Mouse (Mus musculus): ENCODE data around the gene Usp36. TPM values are rescaled to one million over a fixed set of nuclear protein-coding genes. Genes with fewer than 3 reads are reported as not detected.

Gene Usp36
- polyA plus RNA-seq, 1 experiment from 2014 or later: 18.0 TPM

DNA sequence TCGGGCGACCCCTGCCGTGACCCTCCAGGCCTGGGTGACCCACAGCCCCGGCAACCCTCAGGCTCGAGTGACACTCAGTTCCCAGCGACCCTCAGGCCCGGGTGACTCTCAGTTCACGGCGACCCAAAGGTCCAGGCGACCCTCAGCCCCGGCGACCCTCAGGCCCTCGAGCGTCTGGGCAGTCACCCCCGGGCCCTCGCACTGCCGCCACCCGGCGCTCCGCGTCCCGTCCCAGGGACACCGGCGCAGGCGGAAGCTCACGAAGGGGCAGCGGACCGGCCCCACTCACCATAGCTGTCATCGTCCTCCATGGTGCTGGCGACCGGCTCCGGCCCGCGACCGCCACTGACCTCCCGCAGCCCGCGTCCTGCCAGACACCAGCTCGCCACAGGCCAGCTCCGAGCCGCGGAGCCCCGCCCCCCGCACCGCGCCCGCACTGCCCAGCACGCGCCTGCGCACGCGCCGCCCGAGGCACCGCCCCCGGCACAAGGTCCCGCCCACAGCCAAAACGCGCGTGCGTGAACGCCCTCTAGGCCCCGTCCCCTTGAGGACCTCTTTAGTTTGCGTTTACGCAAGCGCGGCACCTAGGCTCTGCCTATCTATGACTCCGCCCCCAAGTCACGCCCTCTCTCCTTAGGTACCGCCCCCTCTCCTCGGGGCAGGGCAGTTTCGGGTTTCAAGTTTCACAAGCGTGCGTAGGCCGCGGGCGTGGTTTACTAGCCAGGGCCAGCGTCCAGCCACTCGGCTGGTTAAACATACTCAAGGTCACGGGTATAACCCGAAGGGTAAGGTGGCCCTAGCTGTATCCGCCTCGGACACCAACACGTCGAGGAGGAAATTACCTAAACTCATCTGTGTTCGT is 41.7 kb downstream of the Usp36 start, which contains the start of gene Cyth1:
Gene Cyth1, minus strand, starts transcription at position 443 of the 862 bp plus-strand sequence.
- Histone ChIP-seq H3K4me1 (ENCODE audit: control insufficient read depth, insufficient read depth, low read length) (peaks cover 34% of the 10 kb centered on the region), H3K4me3 (replicated peaks; ENCODE audit: low read length) (peak within 1 kb of the TSS; percentile 91), H3K9ac (ENCODE audit: low read length) (peak within 1 kb of the TSS; percentile 95), H3K9me3 (replicated peaks; ENCODE audit: control insufficient read depth, low read length) (no peaks in the 10 kb centered on the region), H3K27me3 (ENCODE audit: control insufficient read depth, insufficient read depth, low read length) (no peaks in the 10 kb centered on the region), H3K4me2 (ENCODE audit: low read depth, low read length) (peak within 1 kb of the TSS; percentile 79), H3K36me3 (ENCODE audit: control insufficient read depth, insufficient read depth, low read length) (no peaks in the 10 kb centered on the region), H3K27ac (ENCODE audit: low read length) (peak within 1 kb of the TSS; percentile 91)
- under 1% methylated on average over 80 of the region's 86 CpGs for WGBS
- ATAC-seq (ENCODE audit: insufficient read depth, low FRiP score): peak; percentile 96

- WGBS: 1% methylated on average over 42 of the region's 43 CpGs
- ATAC-seq (ENCODE audit: insufficient read depth, low FRiP score): no peak
- H3K4me3 ChIP-seq (replicated peaks; ENCODE audit: low read length): peak overlapping the region; percentile 91
- H3K9ac ChIP-seq (ENCODE audit: low read length): peak overlapping the region; percentile 95
- H3K9me3 ChIP-seq (replicated peaks; ENCODE audit: control insufficient read depth, low read length): no peaks in the 10 kb centered on the region
- H3K27me3 ChIP-seq (ENCODE audit: control insufficient read depth, insufficient read depth, low read length): no peaks in the 10 kb centered on the region
- peaks cover 34% of the 10 kb centered on the region for H3K4me1 ChIP-seq (ENCODE audit: control insufficient read depth, insufficient read depth, low read length)
- peak overlapping the region; percentile 85 for H3K27ac ChIP-seq (ENCODE audit: low read length)
- H3K4me2 ChIP-seq (ENCODE audit: low read depth, low read length): peak overlapping the region; percentile 79
- H3K36me3 ChIP-seq (ENCODE audit: control insufficient read depth, insufficient read depth, low read length): no peaks in the 10 kb centered on the region
Observed at GRCm38 (mm10) chr11:118247359-118248095, 42.5 kb downstream of the Usp36 start.

- Histone ChIP-seq H3K9ac (ENCODE audit: low read length) (peak overlapping the region; percentile 95), H3K36me3 (ENCODE audit: control insufficient read depth, insufficient read depth, low read length) (no peaks in the 10 kb centered on the region), H3K4me3 (replicated peaks; ENCODE audit: low read length) (peak overlapping the region; percentile 91), H3K4me1 (ENCODE audit: control insufficient read depth, insufficient read depth, low read length) (peaks cover 36% of the 10 kb centered on the region), H3K9me3 (replicated peaks; ENCODE audit: control insufficient read depth, low read length) (no peaks in the 10 kb centered on the region), H3K27ac (ENCODE audit: low read length) (peak overlapping the region; percentile 85), H3K27me3 (ENCODE audit: control insufficient read depth, insufficient read depth, low read length) (no peaks in the 10 kb centered on the region), H3K4me2 (ENCODE audit: low read depth, low read length) (peak overlapping the region; percentile 79)
- WGBS: 54% methylated on average over 5 of the region's 5 CpGs
- ATAC-seq (ENCODE audit: insufficient read depth, low FRiP score): no peak
Observed at GRCm38 (mm10) chr11:118246724-118247123, 43.3 kb downstream of the Usp36 start.

- ATAC-seq (ENCODE audit: insufficient read depth, low FRiP score): no peak
- Histone ChIP-seq H3K9me3 (replicated peaks; ENCODE audit: control insufficient read depth, low read length) (no peaks in the 10 kb centered on the region), H3K9ac (ENCODE audit: low read length) (no peak overlapping the region; the same call in 1 of the 2 replicates), H3K4me2 (ENCODE audit: low read depth, low read length) (no peak overlapping the region), H3K4me1 (ENCODE audit: control insufficient read depth, insufficient read depth, low read length) (peaks cover 45% of the 10 kb centered on the region), H3K4me3 (replicated peaks; ENCODE audit: low read length) (no peak overlapping the region), H3K36me3 (ENCODE audit: control insufficient read depth, insufficient read depth, low read length) (no peaks in the 10 kb centered on the region), H3K27me3 (ENCODE audit: control insufficient read depth, insufficient read depth, low read length) (no peaks in the 10 kb centered on the region), H3K27ac (ENCODE audit: low read length) (peak overlapping the region; percentile 41; the same call in 1 of the 2 replicates)
- WGBS: 78% methylated on average over 2 of the region's 2 CpGs
Observed at GRCm38 (mm10) chr11:118245130-118245529, 44.9 kb downstream of the Usp36 start.

DNA sequence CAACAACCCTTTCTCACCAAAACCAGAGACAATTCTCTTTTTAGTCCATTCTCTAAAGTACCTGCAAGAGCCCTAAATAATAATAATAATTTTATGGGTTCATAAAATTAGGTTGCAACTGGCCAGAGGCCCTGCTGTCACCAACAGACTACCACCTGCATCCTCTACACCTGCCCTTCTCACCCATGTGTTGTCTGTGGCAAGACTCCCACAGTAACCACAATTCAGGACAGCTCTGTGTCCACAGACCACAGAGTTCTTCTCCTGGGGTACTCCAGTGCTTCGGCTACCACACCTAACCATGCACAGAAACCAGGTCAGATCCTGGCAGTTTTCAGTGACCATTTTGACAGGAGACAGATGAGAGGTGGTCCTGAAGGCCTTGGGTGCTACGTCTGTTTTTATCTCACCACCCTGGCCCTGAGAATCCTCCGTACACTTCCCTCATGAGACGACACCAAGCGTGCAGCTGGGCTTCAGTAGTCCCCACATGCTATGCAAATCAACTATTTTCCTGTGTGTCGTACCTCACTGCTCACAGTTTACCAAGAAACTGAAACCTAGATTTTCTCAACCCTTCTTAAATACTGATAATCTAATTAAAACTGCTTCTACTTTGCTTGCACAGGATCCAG is 46.3 kb downstream of the Usp36 start:
- no peak for ATAC-seq (ENCODE audit: insufficient read depth, low FRiP score)
- no peak overlapping the region for H3K27ac ChIP-seq (ENCODE audit: low read length)
- no peak overlapping the region for H3K4me3 ChIP-seq (replicated peaks; ENCODE audit: low read length)
- H3K9me3 ChIP-seq (replicated peaks; ENCODE audit: control insufficient read depth, low read length): no peaks in the 10 kb centered on the region
- H3K36me3 ChIP-seq (ENCODE audit: control insufficient read depth, insufficient read depth, low read length): no peaks in the 10 kb centered on the region
- H3K9ac ChIP-seq (ENCODE audit: low read length): no peak overlapping the region
- 77% methylated on average over 6 of the region's 6 CpGs for WGBS
- peaks cover 46% of the 10 kb centered on the region for H3K4me1 ChIP-seq (ENCODE audit: control insufficient read depth, insufficient read depth, low read length)
- no peaks in the 10 kb centered on the region for H3K27me3 ChIP-seq (ENCODE audit: control insufficient read depth, insufficient read depth, low read length)
- H3K4me2 ChIP-seq (ENCODE audit: low read depth, low read length): no peak overlapping the region

DNA sequence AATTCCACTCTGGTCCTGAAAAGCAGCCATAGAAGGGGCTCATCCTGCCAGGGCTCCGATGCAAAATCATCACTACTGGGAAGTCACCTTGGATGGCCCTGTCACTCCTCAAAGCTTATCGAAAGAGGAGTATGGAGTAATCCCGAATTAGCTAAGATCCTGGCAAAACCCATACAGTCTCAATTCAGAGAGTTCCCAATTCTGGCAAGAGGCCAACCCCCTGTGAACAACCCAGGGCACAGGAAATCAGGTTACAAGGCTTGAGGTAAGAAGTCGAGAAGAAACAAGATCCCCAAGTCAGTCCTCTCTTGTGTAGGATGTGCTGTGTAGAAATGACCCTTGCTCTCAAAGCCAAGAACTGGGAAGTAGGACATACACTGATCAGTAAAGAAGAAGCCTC is 47.5 kb downstream of the Usp36 start:
- peaks cover 46% of the 10 kb centered on the region for H3K4me1 ChIP-seq (ENCODE audit: control insufficient read depth, insufficient read depth, low read length)
- H3K27ac ChIP-seq (ENCODE audit: low read length): no peak overlapping the region
- H3K36me3 ChIP-seq (ENCODE audit: control insufficient read depth, insufficient read depth, low read length): no peaks in the 10 kb centered on the region
- H3K4me2 ChIP-seq (ENCODE audit: low read depth, low read length): no peak overlapping the region
- no peak overlapping the region for H3K4me3 ChIP-seq (replicated peaks; ENCODE audit: low read length)
- ATAC-seq (ENCODE audit: insufficient read depth, low FRiP score): no peak
- H3K27me3 ChIP-seq (ENCODE audit: control insufficient read depth, insufficient read depth, low read length): no peaks in the 10 kb centered on the region
- WGBS: 71% methylated on average over 4 of the region's 4 CpGs
- H3K9me3 ChIP-seq (replicated peaks; ENCODE audit: control insufficient read depth, low read length): no peaks in the 10 kb centered on the region
- H3K9ac ChIP-seq (ENCODE audit: low read length): no peak overlapping the region

GRCm38 (mm10) chr11:118240388-118240787 is 49.7 kb downstream of the Usp36 start:
- Histone ChIP-seq H3K4me3 (replicated peaks; ENCODE audit: low read length) (no peak overlapping the region), H3K36me3 (ENCODE audit: control insufficient read depth, insufficient read depth, low read length) (no peaks in the 10 kb centered on the region), H3K27me3 (ENCODE audit: control insufficient read depth, insufficient read depth, low read length) (no peaks in the 10 kb centered on the region), H3K9ac (ENCODE audit: low read length) (no peak overlapping the region), H3K9me3 (replicated peaks; ENCODE audit: control insufficient read depth, low read length) (no peaks in the 10 kb centered on the region), H3K27ac (ENCODE audit: low read length) (peak overlapping the region; percentile 31; the same call in 1 of the 2 replicates), H3K4me1 (ENCODE audit: control insufficient read depth, insufficient read depth, low read length) (peaks cover 40% of the 10 kb centered on the region), H3K4me2 (ENCODE audit: low read depth, low read length) (no peak overlapping the region)
- 61% methylated on average over 4 of the region's 4 CpGs for WGBS
- ATAC-seq (ENCODE audit: insufficient read depth, low FRiP score): no peak

- no peak overlapping the region for H3K9ac ChIP-seq (ENCODE audit: low read length)
- peaks cover 39% of the 10 kb centered on the region for H3K4me1 ChIP-seq (ENCODE audit: control insufficient read depth, insufficient read depth, low read length)
- no peaks in the 10 kb centered on the region for H3K9me3 ChIP-seq (replicated peaks; ENCODE audit: control insufficient read depth, low read length)
- peak overlapping the region; percentile 31 for H3K27ac ChIP-seq (ENCODE audit: low read length)
- WGBS: 39% methylated on average over 14 of the region's 14 CpGs
- H3K36me3 ChIP-seq (ENCODE audit: control insufficient read depth, insufficient read depth, low read length): no peaks in the 10 kb centered on the region
- H3K27me3 ChIP-seq (ENCODE audit: control insufficient read depth, insufficient read depth, low read length): no peaks in the 10 kb centered on the region
- peak; percentile 65; the same call in 1 of the 2 replicates for ATAC-seq (ENCODE audit: insufficient read depth, low FRiP score)
- no peak overlapping the region for H3K4me3 ChIP-seq (replicated peaks; ENCODE audit: low read length)
- H3K4me2 ChIP-seq (ENCODE audit: low read depth, low read length): no peak overlapping the region
Observed at GRCm38 (mm10) chr11:118239281-118240198, 50.5 kb downstream of the Usp36 start.

All from stomach, embryonic 16.5 days (tissue).